Mouse (Mus musculus) cortical plate, adult 2 months (tissue): ENCODE measurements around the gene Tor1aip1.

Experiments
- CTCF ChIP-seq: fragments of 200-500 bp; IDR thresholded peaks from 2 replicates; pipeline ENCODE4 v1.5.1; 2011; ENCODE audit warnings: mild to moderate bottlenecking, control low read depth, low read length; ENCODE audit not compliant: insufficient read depth; ENCODE audit errors: extremely low read depth
- POLR2A ChIP-seq: fragments of 200-500 bp; IDR thresholded peaks from 2 replicates; pipeline ENCODE4 v1.6.1; 2011; ENCODE audit warnings: mild to moderate bottlenecking, low read length, control low read depth; ENCODE audit not compliant: insufficient read depth; ENCODE audit errors: extremely low read depth

- TF ChIP-seq CTCF = peak; percentile 72
- no peak for TF ChIP-seq POLR2A
Observed at GRCm38 (mm10) chr1:156043027-156043426, 6.7 kb upstream of the Tor1aip1 start.
